Mouse (Mus musculus): Measurements from ENCODE around the gene Dnmt3b.

Dnmt3b gene

GRCm38 (mm10) chr2:153649298-153650013 lies at the start of gene Dnmt3b:
Dnmt3b (plus strand) TSS chr2:153649450.
- DNase-seq (ENCODE audit: low spot score in 2 of 2): peak; percentile 32 to 39

GRCm38 (mm10) chr2:153600021-153600666 lies 49.1 kb upstream of the Dnmt3b start:
- no peak for DNase-seq (ENCODE audit: low spot score in 2 of 2)

GRCm38 (mm10) chr2:153600667-153601648 lies 48.3 kb upstream of the Dnmt3b start:
- DNase-seq (ENCODE audit: low spot score in 2 of 2): no peak

- DNase-seq (ENCODE audit: low spot score in 2 of 2): no peak
These were observed 45.5 kb upstream of the Dnmt3b start for GRCm38 (mm10) chr2:153603724-153604123.

- DNase-seq (ENCODE audit: low spot score in 2 of 2): peak in 1 of 2 experiments; percentile 44
These were observed 42.8 kb upstream of the Dnmt3b start for GRCm38 (mm10) chr2:153606421-153606820.

GRCm38 (mm10) chr2:153607870-153608515 lies 41.3 kb upstream of the Dnmt3b start:
- DNase-seq (ENCODE audit: low spot score in 2 of 2): peak; percentile 65 to 69

GRCm38 (mm10) chr2:153609058-153609457 lies 40.2 kb upstream of the Dnmt3b start:
- DNase-seq (ENCODE audit: low spot score in 2 of 2): no peak

GRCm38 (mm10) chr2:153609548-153609947 lies 39.7 kb upstream of the Dnmt3b start:
- peak; percentile 60 to 62 for DNase-seq (ENCODE audit: low spot score in 2 of 2)

- no peak for DNase-seq (ENCODE audit: low spot score in 2 of 2)
These were observed 38.6 kb upstream of the Dnmt3b start for GRCm38 (mm10) chr2:153610426-153611240.

GRCm38 (mm10) chr2:153611241-153611630 lies 38.0 kb upstream of the Dnmt3b start:
- no peak for DNase-seq (ENCODE audit: low spot score in 2 of 2)

- no peak for DNase-seq (ENCODE audit: low spot score in 2 of 2)
These were observed 37.5 kb upstream of the Dnmt3b start for GRCm38 (mm10) chr2:153611743-153612142.

GRCm38 (mm10) chr2:153612594-153613281 lies 36.5 kb upstream of the Dnmt3b start:
- no peak for DNase-seq (ENCODE audit: low spot score in 2 of 2)

GRCm38 (mm10) chr2:153616893-153617292 lies 32.4 kb upstream of the Dnmt3b start:
- no peak for DNase-seq (ENCODE audit: low spot score in 2 of 2)

- DNase-seq (ENCODE audit: low spot score in 2 of 2): no peak
These were observed 30.8 kb upstream of the Dnmt3b start for GRCm38 (mm10) chr2:153618439-153618838.

GRCm38 (mm10) chr2:153618889-153619288 lies 30.4 kb upstream of the Dnmt3b start:
- DNase-seq (ENCODE audit: low spot score in 2 of 2): no peak

GRCm38 (mm10) chr2:153622449-153622848 lies 26.8 kb upstream of the Dnmt3b start:
- no peak for DNase-seq (ENCODE audit: low spot score in 2 of 2)

GRCm38 (mm10) chr2:153630950-153631349 lies 18.3 kb upstream of the Dnmt3b start:
- no peak for DNase-seq (ENCODE audit: low spot score in 2 of 2)

GRCm38 (mm10) chr2:153631976-153632870 lies 17.0 kb upstream of the Dnmt3b start, which contains the start of gene Commd7:
Commd7 (minus strand) TSS chr2:153632781.
- peak; percentile 84 to 85 for DNase-seq (ENCODE audit: low spot score in 2 of 2)

- DNase-seq (ENCODE audit: low spot score in 2 of 2): no peak
These were observed 16.4 kb upstream of the Dnmt3b start for GRCm38 (mm10) chr2:153632871-153633226.
